Mouse (Mus musculus) liver, postnatal 0 days (tissue): ENCODE measurements around the gene Syt9.

Experiments used
- CTCF ChIP-seq: sonication (generic); IDR thresholded peaks from 2 replicates; pipeline ENCODE4 v1.5.1; 2016; ENCODE audit warnings: antibody characterized with exemption, low read depth
- EP300 ChIP-seq: IDR thresholded peaks from 2 replicates; pipeline ENCODE4 v1.6.1; 2016; ENCODE audit warnings: antibody characterized with exemption, low read depth, mild to moderate bottlenecking

GRCm38 (mm10) chr7:107500641-107501040 lies 130.1 kb downstream of the Syt9 start:
- TF ChIP-seq EP300 (no peak), CTCF (no peak)
